Mouse (Mus musculus) kidney, adult 2 months (tissue): Measurements from ENCODE around the gene Hephl1. TPM values are rescaled to one million over a fixed set of nuclear protein-coding genes. Genes with fewer than 3 reads are reported as not detected.

Experiments
- DNase-seq: peaks from one replicate; pipeline ENCODE4 v3.0.0; 2021
- H3K27ac ChIP-seq: fragments of 200-500 bp; 2 replicates; pipeline ENCODE4 v1.5.1; 2012; ENCODE audit warnings: low read depth, low read length, control low read depth, inconsistent platforms; ENCODE audit not compliant: insufficient read depth
- H3K27me3 ChIP-seq: fragments of 200-500 bp; replicated peaks from 2 replicates; pipeline ENCODE4 v1.6.1; 2012; ENCODE audit warnings: mild to moderate bottlenecking, moderate library complexity, low read length, inconsistent platforms; ENCODE audit not compliant: control insufficient read depth, insufficient read depth
- H3K36me3 ChIP-seq: fragments of 200-500 bp; 2 replicates; pipeline ENCODE4 v1.6.1; 2012; ENCODE audit warnings: mild to moderate bottlenecking, moderate library complexity, low read length, inconsistent platforms; ENCODE audit not compliant: control insufficient read depth, insufficient read depth
- H3K4me1 ChIP-seq: fragments of 200-500 bp; 2 replicates; pipeline ENCODE4 v1.6.1; 2011; ENCODE audit warnings: low read length; ENCODE audit not compliant: control insufficient read depth, insufficient read depth
- H3K4me3 ChIP-seq: fragments of 200-500 bp; 2 replicates; pipeline ENCODE4 v1.5.1; 2011; ENCODE audit warnings: mild to moderate bottlenecking, low read depth, low read length, control low read depth; ENCODE audit not compliant: insufficient read depth
- CTCF ChIP-seq: fragments of 200-500 bp; conservative IDR thresholded peaks from 2 replicates; pipeline ENCODE4 v1.5.1; 2011; ENCODE audit warnings: low read depth, mild to moderate bottlenecking, control low read depth, low read length, moderate library complexity, mixed read lengths; ENCODE audit not compliant: insufficient read depth, insufficient read length
- POLR2A ChIP-seq: fragments of 200-500 bp; IDR thresholded peaks from one replicate; pipeline ENCODE4 v1.6.1; 2011; ENCODE audit warnings: low read depth, low read length, control low read depth
- WGBS: fragments of 180-500 bp; shearing (Covaris S2); methylation state at CpG from one replicate; pipeline ENCODE4 v1.1.7; 2018; 5-methylcytosine and 5-hydroxymethylcytosine counted together
- polyA plus RNA-seq: library from polyadenylated mRNA; depleted of rRNA; stranded (reverse); fragments of >200 nt; gene quantifications from 2 replicates; pipeline ENCODE4 v1.2.3, GENCODE M21; 2012

The Hephl1 gene
- polyA plus RNA-seq, 1 experiment, result 0.19 TPM

GRCm38 (mm10) chr9:15029025-15029727, 82.7 kb downstream of the Hephl1 start:
- peak; percentile 45 for DNase-seq
- 67% methylated on average over 5 of the region's 5 CpGs for WGBS

GRCm38 (mm10) chr9:15027725-15028124, 84.2 kb downstream of the Hephl1 start:
- H3K4me1 ChIP-seq, result no peaks in the 10 kb centered on the region
- no peak for DNase-seq
- no peak overlapping the region for H3K27ac ChIP-seq
- 67% methylated on average over 3 of the region's 3 CpGs for WGBS
- TF ChIP-seq CTCF (0 out of 2 replicates have a peak, but pooled peaks have one; percentile 6), POLR2A (no peak)
- no peaks in the 10 kb centered on the region for H3K27me3 ChIP-seq
- no peak overlapping the region for H3K4me3 ChIP-seq
- H3K36me3 ChIP-seq, result no peaks in the 10 kb centered on the region

More at GRCm38 (mm10) chr9:15029025-15029727, 82.7 kb downstream of the Hephl1 start:
- TF ChIP-seq POLR2A, result no peak
- TF ChIP-seq CTCF, result peak; percentile 85
- Histone ChIP-seq H3K27ac (no peak overlapping the region), H3K4me3 (no peak overlapping the region), H3K36me3 (no peaks in the 10 kb centered on the region), H3K27me3 (no peaks in the 10 kb centered on the region), H3K4me1 (no peaks in the 10 kb centered on the region)

GRCm38 (mm10) chr9:15023049-15023448, 88.9 kb downstream of the Hephl1 start:
- TF ChIP-seq CTCF (no peak), POLR2A (no peak)
- H3K4me1 ChIP-seq, result no peaks in the 10 kb centered on the region
- H3K27ac ChIP-seq, result no peak overlapping the region
- WGBS, result 85% methylated on average over 1 of the region's 1 CpGs
- H3K4me3 ChIP-seq, result no peak overlapping the region
- DNase-seq, result no peak
- no peaks in the 10 kb centered on the region for H3K27me3 ChIP-seq
- no peaks in the 10 kb centered on the region for H3K36me3 ChIP-seq

GRCm38 (mm10) chr9:15021156-15021555, 90.8 kb downstream of the Hephl1 start:
- 88% methylated on average over 9 of the region's 9 CpGs for WGBS

GRCm38 (mm10) chr9:15020561-15021080, 91.3 kb downstream of the Hephl1 start:
- no peaks in the 10 kb centered on the region for H3K27me3 ChIP-seq
- no peaks in the 10 kb centered on the region for H3K4me1 ChIP-seq
- H3K4me3 ChIP-seq, result no peak overlapping the region
- no peak for DNase-seq
- 90% methylated on average over 5 of the region's 5 CpGs for WGBS
- no peaks in the 10 kb centered on the region for H3K36me3 ChIP-seq
- TF ChIP-seq POLR2A (no peak), CTCF (no peak)
- no peak overlapping the region for H3K27ac ChIP-seq

More at GRCm38 (mm10) chr9:15021156-15021555, 90.8 kb downstream of the Hephl1 start:
- H3K4me3 ChIP-seq, result no peak overlapping the region
- H3K36me3 ChIP-seq, result no peaks in the 10 kb centered on the region
- no peak overlapping the region for H3K27ac ChIP-seq
- DNase-seq, result no peak
- H3K27me3 ChIP-seq, result no peaks in the 10 kb centered on the region
- TF ChIP-seq CTCF (no peak), POLR2A (no peak)
- H3K4me1 ChIP-seq, result no peaks in the 10 kb centered on the region

- Histone ChIP-seq H3K4me3 (no peak overlapping the region), H3K4me1 (no peaks in the 10 kb centered on the region), H3K36me3 (no peaks in the 10 kb centered on the region), H3K27ac (no peak overlapping the region), H3K27me3 (no peaks in the 10 kb centered on the region)
- WGBS, result 70% methylated on average over 5 of the region's 5 CpGs
- DNase-seq, result no peak
- no peak for TF ChIP-seq CTCF
- no peak for TF ChIP-seq POLR2A
These were observed 93.2 kb downstream of the Hephl1 start for GRCm38 (mm10) chr9:15018756-15019131.
